Mouse (Mus musculus) hindbrain, embryonic 14.5 days (tissue): ENCODE results near the gene Gm37419. TPM values are rescaled to one million over a fixed set of nuclear protein-coding genes. Genes with fewer than 3 reads are reported as not detected.

ENCODE experiments used
- ATAC-seq: fragments of 200-750 bp; cut with Nextera tagmentation; 2 replicates; pipeline ENCODE4 v1.8.0; 2017; ENCODE audit warnings: moderate number of reproducible peaks, mild to moderate bottlenecking, moderate TSS enrichment, moderate library complexity; ENCODE audit not compliant: low FRiP score
- DNase-seq: peaks from one replicate; pipeline ENCODE4 v3.0.0-alpha.2; 2015; ENCODE audit warnings: low spot score
- H3K27ac ChIP-seq: fragments of 300-500 bp; sonication (generic); 2 replicates; pipeline ENCODE4 v1.5.1; 2014; ENCODE audit warnings: mild to moderate bottlenecking, moderate library complexity
- H3K27me3 ChIP-seq: fragments of 300-500 bp; sonication (generic); 2 replicates; pipeline ENCODE4 v1.6.1; 2014; ENCODE audit warnings: mild to moderate bottlenecking, low read length, mixed read lengths; ENCODE audit not compliant: control insufficient read depth, insufficient read depth
- H3K36me3 ChIP-seq: fragments of 300-500 bp; sonication (generic); replicated peaks from 2 replicates; pipeline ENCODE4 v1.6.1; 2014; ENCODE audit not compliant: control insufficient read depth, insufficient read depth
- H3K4me1 ChIP-seq: fragments of 300-500 bp; sonication (generic); replicated peaks from 2 replicates; pipeline ENCODE4 v1.6.1; 2014; ENCODE audit warnings: antibody characterized with exemption, low read length, mixed read lengths; ENCODE audit not compliant: control insufficient read depth, insufficient read depth
- H3K4me2 ChIP-seq: fragments of 300-500 bp; sonication (generic); replicated peaks from 2 replicates; pipeline ENCODE4 v1.6.1; 2014; ENCODE audit warnings: mild to moderate bottlenecking, moderate library complexity
- H3K4me3 ChIP-seq: fragments of 300-500 bp; sonication (generic); replicated peaks from 2 replicates; pipeline ENCODE4 v1.5.1; 2014; ENCODE audit warnings: mild to moderate bottlenecking, low read length
- H3K9ac ChIP-seq: fragments of 300-500 bp; sonication (generic); 2 replicates; pipeline ENCODE4 v1.6.1; 2014
- H3K9me3 ChIP-seq: fragments of 300-500 bp; sonication (generic); 2 replicates; pipeline ENCODE4 v1.6.1; 2016; ENCODE audit warnings: low read length; ENCODE audit not compliant: control insufficient read depth
- WGBS: fragments of 180-500 bp; shearing (Covaris S2); extraction: QIAGEN DNeasy Blood & Tissue Kit; methylation state at CpG from one replicate; pipeline ENCODE4 v1.1.7; 2014; 5-methylcytosine and 5-hydroxymethylcytosine counted together
- polyA plus RNA-seq: library from polyadenylated mRNA; unstranded; fragments of >200 nt; fragmentation: Nextera tagmentation; extraction: Ambion mirVana; gene quantifications from 2 replicates; pipeline ENCODE4 v1.2.1, GENCODE M21; 2014

The Gm37419 gene
- polyA plus RNA-seq, 1 experiment from 2014 or later = not detected

DNA sequence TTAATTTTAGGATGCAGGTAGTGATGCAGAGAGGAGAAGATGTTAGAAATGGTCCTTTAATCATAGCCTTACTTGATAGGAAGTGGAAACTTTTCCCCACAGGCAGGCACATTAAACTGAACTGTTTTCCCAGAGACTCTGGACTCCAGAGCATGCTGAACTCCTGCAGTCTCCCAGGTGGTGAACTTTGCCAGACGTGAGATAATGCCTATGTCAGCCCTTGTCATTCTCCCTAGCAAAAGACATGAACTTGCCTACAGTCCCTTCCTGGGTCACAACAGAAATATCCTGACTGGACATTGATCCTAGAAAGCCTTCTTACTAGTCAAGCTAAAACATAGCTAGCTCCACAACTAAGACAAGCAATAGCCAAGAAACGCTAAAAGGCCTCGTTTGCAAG, 23.0 kb downstream of the Gm37419 start:
- DNase-seq (no peak), ATAC-seq (no peak)

DNA sequence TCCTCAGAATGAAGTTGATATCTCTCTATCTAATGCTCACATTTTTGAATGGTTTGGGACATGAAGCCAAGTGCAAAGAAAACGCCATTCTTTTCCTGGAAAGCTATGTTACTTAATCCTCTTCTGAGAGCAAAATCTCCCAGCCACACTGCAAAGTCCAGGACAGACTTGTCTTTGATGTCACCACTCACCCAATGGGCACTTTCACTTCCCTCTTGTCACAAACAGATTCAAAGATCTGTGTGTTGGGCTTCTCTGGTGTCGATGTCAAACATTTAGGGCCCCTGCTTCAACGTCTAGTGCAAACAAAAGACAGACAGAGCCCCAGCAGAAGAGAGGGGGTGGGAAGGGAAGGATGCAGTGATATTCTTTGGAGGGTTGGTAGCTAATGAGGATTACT, 23.8 kb downstream of the Gm37419 start:
- DNase-seq (no peak), ATAC-seq (no peak)
- no peaks in the 10 kb centered on the region for H3K4me1 ChIP-seq
- H3K27me3 ChIP-seq = no peaks in the 10 kb centered on the region
- no peak overlapping the region for H3K27ac ChIP-seq
- no peak overlapping the region for H3K9ac ChIP-seq
- H3K9me3 ChIP-seq = no peaks in the 10 kb centered on the region
- WGBS = 76% methylated on average over 3 of the region's 3 CpGs
- no peak overlapping the region for H3K4me2 ChIP-seq
- no peaks in the 10 kb centered on the region for H3K36me3 ChIP-seq
- H3K4me3 ChIP-seq = no peak overlapping the region

More for the DNA sequence above, 23.0 kb downstream of the Gm37419 start:
- WGBS = 81% methylated on average over 3 of the region's 3 CpGs
- Histone ChIP-seq H3K9ac (no peak overlapping the region), H3K27me3 (no peaks in the 10 kb centered on the region), H3K4me1 (no peaks in the 10 kb centered on the region), H3K9me3 (no peaks in the 10 kb centered on the region), H3K4me3 (no peak overlapping the region), H3K4me2 (no peak overlapping the region), H3K36me3 (no peaks in the 10 kb centered on the region), H3K27ac (no peak overlapping the region)

DNA sequence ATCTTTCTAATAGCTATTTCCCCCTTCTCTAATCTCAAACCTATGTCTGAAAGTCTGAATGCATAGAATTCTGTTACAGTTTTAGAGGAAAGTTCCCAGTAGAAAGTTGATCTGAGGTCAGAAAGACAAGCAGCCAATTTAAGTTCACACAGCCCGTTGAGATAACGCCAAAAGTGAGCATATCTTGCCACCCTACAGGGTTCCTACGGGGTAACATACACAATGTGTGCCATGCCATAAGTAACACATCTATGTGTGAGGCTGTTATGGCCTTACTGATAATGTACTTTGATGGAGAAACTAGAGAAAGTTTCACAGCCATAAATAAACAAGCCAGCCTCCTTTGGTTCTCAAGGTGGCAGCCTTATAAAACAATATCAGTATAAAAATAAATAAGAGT, 26.1 kb downstream of the Gm37419 start:
- no peak for ATAC-seq
- WGBS = 88% methylated on average over 3 of the region's 3 CpGs
- no peak overlapping the region for H3K4me3 ChIP-seq

DNA sequence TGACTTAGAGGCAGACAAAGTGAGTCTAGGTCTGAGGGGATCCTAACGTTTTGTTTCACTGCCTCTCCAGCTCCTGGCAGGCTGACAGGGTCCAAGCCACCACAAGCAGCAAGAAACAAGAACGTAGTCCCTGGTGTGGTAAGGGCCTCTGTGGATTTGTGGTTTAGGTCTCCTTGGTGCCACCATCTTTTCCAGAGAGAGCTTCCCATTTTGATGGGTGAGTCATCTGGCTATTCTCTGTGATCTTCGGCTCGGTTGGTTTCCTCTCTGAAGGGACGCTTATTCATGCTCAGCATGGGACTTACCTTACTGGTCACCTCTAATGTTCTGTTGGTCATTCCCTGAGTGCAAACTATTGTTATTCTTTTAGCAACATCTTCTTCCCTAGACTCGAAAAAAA, 28.0 kb downstream of the Gm37419 start:
- H3K9ac ChIP-seq = no peak overlapping the region
- 45% methylated on average over 6 of the region's 6 CpGs for whole genome bisulfite sequencing
- ATAC-seq = no peak

More for the DNA sequence above, 26.1 kb downstream of the Gm37419 start:
- Histone ChIP-seq H3K9ac (no peak overlapping the region), H3K4me1 (no peaks in the 10 kb centered on the region), H3K9me3 (no peaks in the 10 kb centered on the region), H3K4me2 (no peak overlapping the region), H3K36me3 (no peaks in the 10 kb centered on the region), H3K27ac (no peak overlapping the region), H3K27me3 (no peaks in the 10 kb centered on the region)
- DNase-seq = no peak

DNA sequence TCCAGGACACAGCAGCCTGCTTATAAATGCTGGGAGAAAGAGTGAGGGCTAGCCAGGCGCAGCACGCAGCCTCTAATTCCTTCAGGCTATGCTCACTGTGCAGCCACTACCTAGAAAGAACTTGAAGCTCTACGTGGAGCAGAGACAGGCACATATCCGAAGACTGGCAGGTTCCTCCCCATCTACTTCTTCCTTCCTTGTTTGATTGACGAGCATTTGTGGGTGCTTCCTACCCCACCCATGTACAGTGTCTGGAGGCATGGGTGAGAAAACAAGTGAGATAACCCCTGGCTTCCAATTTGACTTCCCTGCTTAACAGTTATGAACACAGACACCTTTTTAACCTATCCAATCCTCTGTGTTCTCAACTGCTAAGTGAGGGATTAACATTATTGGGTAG, 28.5 kb downstream of the Gm37419 start:
- WGBS = 70% methylated on average over 5 of the region's 5 CpGs
- Histone ChIP-seq H3K9me3 (no peaks in the 10 kb centered on the region), H3K4me1 (no peaks in the 10 kb centered on the region), H3K27me3 (no peaks in the 10 kb centered on the region), H3K9ac (no peak overlapping the region), H3K4me2 (no peak overlapping the region), H3K4me3 (no peak overlapping the region), H3K36me3 (no peaks in the 10 kb centered on the region), H3K27ac (no peak overlapping the region)
- ATAC-seq (no peak), DNase-seq (no peak)

More for the DNA sequence above, 28.0 kb downstream of the Gm37419 start:
- no peaks in the 10 kb centered on the region for H3K27me3 ChIP-seq
- no peaks in the 10 kb centered on the region for H3K4me1 ChIP-seq
- H3K9me3 ChIP-seq = no peaks in the 10 kb centered on the region
- H3K4me2 ChIP-seq = no peak overlapping the region
- DNase-seq = no peak
- no peak overlapping the region for H3K27ac ChIP-seq
- H3K36me3 ChIP-seq = no peaks in the 10 kb centered on the region
- no peak overlapping the region for H3K4me3 ChIP-seq

DNA sequence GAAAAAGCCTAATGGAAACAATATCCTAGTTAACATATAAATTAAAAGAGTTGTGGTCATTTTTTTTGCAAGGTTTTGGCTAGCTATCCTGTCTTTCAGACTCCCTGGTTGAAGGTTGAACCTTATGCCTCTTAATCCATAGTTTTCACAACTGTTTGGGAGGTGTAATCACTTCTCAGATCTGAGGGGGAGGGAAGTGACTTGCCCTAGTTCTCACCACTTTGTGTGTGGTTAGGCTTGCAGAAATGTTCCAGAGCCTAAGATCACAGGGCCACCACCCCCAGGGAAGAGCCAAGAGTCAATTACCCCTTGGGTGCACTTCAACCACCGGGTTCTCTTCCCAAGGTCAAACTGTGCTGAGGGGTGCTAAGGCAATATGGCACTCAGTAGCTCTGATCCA, 33.4 kb downstream of the Gm37419 start:
- DNase-seq (no peak), ATAC-seq (no peak)
- H3K4me1 ChIP-seq = no peaks in the 10 kb centered on the region
- H3K9me3 ChIP-seq = no peaks in the 10 kb centered on the region
- no peak overlapping the region for H3K9ac ChIP-seq
- H3K36me3 ChIP-seq = no peaks in the 10 kb centered on the region
- H3K27ac ChIP-seq = no peak overlapping the region
- H3K27me3 ChIP-seq = no peaks in the 10 kb centered on the region
- H3K4me3 ChIP-seq = no peak overlapping the region
- WGBS = 84% methylated on average over 1 of the region's 1 CpGs
- H3K4me2 ChIP-seq = no peak overlapping the region

DNA sequence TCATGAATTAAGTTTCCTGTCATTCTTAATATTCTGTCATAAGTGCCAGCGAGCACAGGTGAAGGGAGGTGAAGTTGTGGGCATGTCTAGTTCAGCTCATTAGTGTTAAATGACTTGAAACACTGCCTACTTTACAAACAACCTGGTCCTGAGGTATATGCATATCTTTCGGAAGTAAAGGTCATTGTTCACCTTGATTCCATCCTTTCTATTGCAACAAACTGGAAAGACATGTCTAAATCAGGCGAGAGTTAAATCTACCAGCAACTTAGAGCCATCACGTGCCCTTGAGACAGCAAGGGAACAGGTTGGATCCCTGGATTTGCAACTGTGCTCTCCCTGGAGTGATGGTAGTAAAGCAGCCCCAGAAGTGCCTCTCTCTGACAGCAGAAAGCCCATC, 34.3 kb downstream of the Gm37419 start:
- Histone ChIP-seq H3K36me3 (no peaks in the 10 kb centered on the region), H3K9ac (no peak overlapping the region), H3K4me2 (no peak overlapping the region), H3K27me3 (no peaks in the 10 kb centered on the region), H3K9me3 (no peaks in the 10 kb centered on the region), H3K4me3 (no peak overlapping the region), H3K27ac (no peak overlapping the region), H3K4me1 (no peaks in the 10 kb centered on the region)
- ATAC-seq (no peak), DNase-seq (no peak)
- WGBS = 90% methylated on average over 4 of the region's 4 CpGs

DNA sequence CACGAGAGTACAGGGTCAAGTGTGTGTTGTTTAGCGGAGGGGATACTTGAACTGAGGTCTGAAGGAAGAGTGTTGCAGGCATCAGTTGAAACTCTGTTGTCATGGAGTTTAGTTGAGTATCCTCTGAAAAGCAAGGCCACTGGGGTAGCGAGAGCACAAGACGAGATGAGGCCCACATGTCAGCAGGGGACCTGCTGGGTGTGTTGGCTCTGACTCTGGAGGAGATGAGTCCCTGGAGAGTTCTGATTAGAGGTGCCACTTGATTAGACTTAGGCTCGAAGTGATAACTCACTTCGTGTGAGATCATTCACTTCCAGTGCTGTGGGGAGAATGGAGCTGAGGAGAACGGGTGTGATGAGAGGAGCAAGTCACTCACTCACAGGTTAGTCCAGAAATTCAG, 37.2 kb downstream of the Gm37419 start:
- no peak overlapping the region for H3K4me3 ChIP-seq
- no peaks in the 10 kb centered on the region for H3K27me3 ChIP-seq
- no peaks in the 10 kb centered on the region for H3K4me1 ChIP-seq
- H3K27ac ChIP-seq = no peak overlapping the region
- no peak overlapping the region for H3K4me2 ChIP-seq
- no peaks in the 10 kb centered on the region for H3K9me3 ChIP-seq
- H3K36me3 ChIP-seq = no peaks in the 10 kb centered on the region
- WGBS = 72% methylated on average over 7 of the region's 7 CpGs
- no peak for DNase-seq
- ATAC-seq = no peak
- no peak overlapping the region for H3K9ac ChIP-seq

DNA sequence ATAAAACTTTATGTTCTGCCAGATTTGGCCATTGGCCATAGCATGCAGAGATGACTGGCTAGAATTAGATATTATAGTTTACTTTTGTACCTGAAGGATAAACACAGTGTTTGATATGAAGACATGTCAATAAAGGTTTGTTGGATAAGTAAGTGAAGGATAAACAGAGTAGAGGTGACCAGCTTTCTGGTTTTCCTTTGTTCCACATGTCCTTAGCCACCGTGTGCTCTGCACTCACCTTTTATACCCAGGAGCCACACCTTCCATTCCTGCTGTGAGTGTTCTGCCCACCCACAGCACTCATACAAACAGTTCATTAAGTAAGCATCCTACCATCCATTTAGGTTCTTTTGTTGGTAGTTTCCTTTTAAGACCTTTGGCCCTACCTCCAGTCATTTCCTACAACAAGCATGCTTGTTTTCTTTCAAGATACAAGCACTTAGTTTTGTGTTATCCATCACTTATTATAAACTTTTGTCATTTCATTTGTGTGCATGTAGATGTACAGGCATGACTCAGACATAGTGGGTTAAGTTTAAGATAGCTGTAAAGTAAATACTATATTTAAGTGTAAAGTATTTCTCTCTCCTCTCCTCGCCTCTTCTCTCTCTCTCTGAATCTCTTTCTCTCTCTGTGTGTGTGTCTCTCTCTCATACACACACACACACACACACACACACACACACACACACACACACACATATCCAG, 41.8 kb downstream of the Gm37419 start:
- Histone ChIP-seq H3K9ac (no peak overlapping the region), H3K27ac (no peak overlapping the region), H3K4me1 (no peaks in the 10 kb centered on the region), H3K9me3 (no peaks in the 10 kb centered on the region), H3K27me3 (no peaks in the 10 kb centered on the region), H3K4me2 (no peak overlapping the region), H3K36me3 (no peaks in the 10 kb centered on the region), H3K4me3 (no peak overlapping the region)
- DNase-seq = no peak
- ATAC-seq = no peak
- 76% methylated on average over 2 of the region's 2 CpGs for whole genome bisulfite sequencing

DNA sequence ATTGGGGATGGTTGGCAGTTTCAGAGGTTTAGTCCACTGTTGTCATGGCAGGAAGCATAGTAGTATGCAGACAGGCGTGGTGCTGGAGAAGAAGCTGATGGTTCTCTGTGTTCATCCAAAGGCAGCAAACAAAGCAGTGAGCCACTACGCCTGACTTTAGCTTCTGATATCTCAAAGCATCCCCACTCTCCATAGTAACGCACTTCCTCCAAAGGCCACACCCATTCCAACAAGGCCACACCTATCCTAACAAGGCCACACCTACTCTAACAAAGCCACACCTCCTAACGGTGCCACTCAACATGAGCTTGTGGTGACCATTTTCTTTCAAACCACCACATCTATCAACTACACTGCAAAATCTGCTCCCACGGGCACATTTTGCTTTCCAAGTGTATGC, 45.0 kb downstream of the Gm37419 start:
- no peak overlapping the region for H3K9ac ChIP-seq
- no peaks in the 10 kb centered on the region for H3K9me3 ChIP-seq
- ATAC-seq = no peak
- H3K27me3 ChIP-seq = no peaks in the 10 kb centered on the region
- no peaks in the 10 kb centered on the region for H3K36me3 ChIP-seq
- DNase-seq = no peak
- H3K4me3 ChIP-seq = no peak overlapping the region
- H3K4me1 ChIP-seq = no peaks in the 10 kb centered on the region
- no peak overlapping the region for H3K4me2 ChIP-seq
- H3K27ac ChIP-seq = no peak overlapping the region
- WGBS = 91% methylated on average over 5 of the region's 5 CpGs
